Mouse (Mus musculus): ENCODE measurements around the gene Pla2g2f.

DNA sequence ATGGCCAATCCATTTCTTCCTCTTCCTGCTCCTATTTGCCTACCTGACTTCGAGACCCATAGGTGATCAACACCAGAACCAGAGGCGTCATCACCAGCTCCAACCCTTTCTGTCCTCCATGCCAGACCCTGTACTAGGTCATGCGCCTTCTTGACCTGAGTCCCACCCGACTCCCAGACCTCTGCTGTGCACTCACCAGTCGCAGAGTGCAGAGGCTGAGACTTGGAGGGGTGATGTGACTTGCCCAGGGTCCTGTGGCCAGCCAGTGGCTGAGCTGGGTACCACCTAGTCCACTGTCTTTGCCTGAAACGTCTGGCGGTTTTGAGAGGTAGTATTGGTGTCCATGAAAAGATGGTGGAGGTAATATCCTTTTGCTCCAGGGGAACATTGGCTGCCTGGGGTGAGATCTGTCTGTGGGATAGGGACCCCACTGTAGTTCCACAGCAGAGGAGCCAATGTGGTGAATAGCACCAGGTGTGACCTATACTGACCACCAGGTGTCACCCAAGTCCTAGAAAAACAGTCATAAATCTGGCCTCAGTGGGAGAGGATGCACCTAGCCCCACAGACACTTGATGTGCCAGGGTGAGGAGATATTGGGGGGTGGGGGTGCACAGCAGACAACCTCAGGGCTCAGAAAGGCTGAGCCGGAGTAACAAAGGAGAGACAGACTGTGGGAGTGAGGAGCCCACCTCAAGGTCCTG, 8.9 kb downstream of the Pla2g2f start:
- no peak for TF ChIP-seq TCF12 (IDR thresholded peaks at IDR 0.05; ENCODE audit: insufficient read depth, poor library complexity, severe bottlenecking)
- no peak for TF ChIP-seq POLR2A (IDR thresholded peaks at IDR 0.05; ENCODE audit: insufficient read length, low read depth)
- TF ChIP-seq MYOG (IDR thresholded peaks at IDR 0.05; ENCODE audit: control insufficient read depth in 1 of 3, insufficient read depth in 1 of 3, insufficient read length in 2 of 3, low read depth in 2 of 3): no peak
- TF ChIP-seq CEBPB (IDR thresholded peaks at IDR 0.05; ENCODE audit: insufficient read depth, poor library complexity, severe bottlenecking): no peak
- TF ChIP-seq MYOD1 (IDR thresholded peaks at IDR 0.05; ENCODE audit: control insufficient read depth in 1 of 3, insufficient read length in 2 of 3, low read depth in 2 of 3): no peak
- no peak for TF ChIP-seq SRF (IDR thresholded peaks at IDR 0.05; ENCODE audit: control insufficient read depth, insufficient read length, low read depth)
- no peak for TF ChIP-seq MAX (IDR thresholded peaks at IDR 0.05; ENCODE audit: low read depth)
- TF ChIP-seq TCF3 (IDR thresholded peaks at IDR 0.05; ENCODE audit: insufficient read length, low read depth): no peak
- no peak for TF ChIP-seq POLR2AphosphoS2 (IDR thresholded peaks at IDR 0.05; ENCODE audit: insufficient read length, low read depth)
